Mouse (Mus musculus) layer of hippocampus, postnatal 25 days (tissue): ENCODE results near the gene Vmn1r29. TPM values are rescaled to one million over a fixed set of nuclear protein-coding genes. Genes with fewer than 3 reads are reported as not detected.
"Not testable (repeated sequence)": the region's sequence is repeated elsewhere in the genome, so short reads cannot be mapped to it uniquely, and the experiment has no call there.

Source experiments
- DNase-seq, 2 experiments: peaks; one replicate each; pipeline ENCODE4 v3.0.0; 2022; ENCODE audit warnings: mixed read lengths in 2 of 2, low spot score in 1 of 2; ENCODE audit errors: extremely low spot score in 1 of 2
- total RNA-seq, 2 experiments: library from RNA; stranded (reverse); gene quantifications; 2 replicates each; pipeline ENCODE4 v1.2.3; 2021

Vmn1r29 gene
- total RNA-seq = not detected

DNA sequence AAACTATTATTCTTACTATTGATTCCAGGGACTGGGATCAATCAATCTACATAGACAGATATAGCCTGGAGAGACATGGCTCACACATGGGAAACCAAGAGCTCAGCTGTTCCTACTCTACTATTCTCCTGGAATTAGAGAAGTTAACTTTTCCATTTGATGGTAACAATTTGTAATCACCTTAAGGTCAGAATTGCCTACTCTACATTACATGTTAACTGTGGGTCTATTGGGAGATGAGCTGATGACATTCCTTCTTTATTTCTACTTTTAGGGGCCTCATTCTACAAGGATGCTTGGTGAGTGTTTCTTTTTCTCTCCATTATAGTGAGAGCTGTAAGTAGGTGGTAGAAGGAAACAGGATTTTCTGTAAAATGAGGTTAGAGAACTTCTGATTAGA, at the start of gene Vmn1r29:
Vmn1r29 (plus strand) TSS at position 301 of the 400 bp plus-strand sequence.
- DNase-seq = no peak

DNA sequence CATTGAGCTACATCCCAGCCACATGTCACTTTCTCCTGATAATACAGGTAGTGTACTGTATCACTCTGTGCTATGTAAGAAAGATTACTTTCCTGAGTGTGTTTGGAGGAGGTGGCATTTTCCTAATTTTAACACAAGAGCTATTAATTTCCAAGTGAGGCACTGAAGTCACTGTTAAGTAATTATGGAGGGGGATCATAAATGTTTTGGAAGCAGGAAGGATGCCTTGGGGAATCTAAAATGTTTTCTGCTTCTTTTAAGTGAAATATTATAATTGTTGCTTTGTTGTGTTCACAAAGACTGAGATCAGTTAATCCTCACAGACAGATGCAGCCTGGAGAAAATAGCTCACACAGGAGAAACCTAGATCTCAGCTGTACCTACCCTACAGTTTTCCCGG, 39.6 kb upstream of the Vmn1r29 start, which contains the start of gene Vmn1r28:
Vmn1r28 (plus strand) TSS at position 301 of the 400 bp plus-strand sequence.
- no peak for DNase-seq

DNA sequence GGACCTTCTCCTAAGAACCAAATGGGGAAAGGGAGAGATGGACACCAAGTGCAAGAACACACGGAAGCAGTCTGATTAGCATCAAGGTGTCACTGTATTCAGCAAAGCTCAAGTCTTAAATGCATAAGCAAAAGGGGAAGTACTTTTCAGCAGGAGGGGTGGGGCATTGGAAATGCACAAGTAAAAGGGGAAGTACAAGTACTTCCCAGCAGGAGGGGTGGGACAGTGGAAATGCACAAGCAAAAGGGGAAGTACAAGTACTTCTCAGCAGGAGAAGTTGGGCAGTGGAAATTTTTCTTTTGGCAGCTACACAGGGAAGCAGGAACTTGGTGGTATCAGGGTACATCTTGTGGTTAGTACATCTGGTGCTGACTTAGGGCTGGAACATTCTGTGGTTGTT, 21.7 kb upstream of the Vmn1r29 start:
- DNase-seq = not testable (repeated sequence)

DNA sequence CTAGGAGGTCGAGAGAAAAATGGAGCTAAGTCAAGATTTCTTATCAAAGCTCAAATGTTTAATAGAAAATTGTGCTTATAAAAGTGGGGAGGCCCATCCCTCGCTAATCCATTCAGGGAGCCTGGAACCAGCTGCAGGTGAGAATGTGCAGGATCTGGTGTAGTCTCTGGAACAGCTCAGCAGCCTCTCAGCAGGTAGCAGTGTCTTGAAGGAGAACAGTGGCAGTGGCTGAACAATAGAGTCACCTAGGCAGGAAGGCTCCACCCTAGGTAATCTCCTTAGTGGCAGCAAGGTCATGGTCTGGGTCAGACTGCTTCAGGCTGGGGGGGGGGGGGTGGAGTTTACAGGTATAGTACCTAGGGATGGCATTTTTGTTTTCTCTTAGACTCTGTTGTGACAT, 9.1 kb upstream of the Vmn1r29 start:
- no peak for DNase-seq

DNA sequence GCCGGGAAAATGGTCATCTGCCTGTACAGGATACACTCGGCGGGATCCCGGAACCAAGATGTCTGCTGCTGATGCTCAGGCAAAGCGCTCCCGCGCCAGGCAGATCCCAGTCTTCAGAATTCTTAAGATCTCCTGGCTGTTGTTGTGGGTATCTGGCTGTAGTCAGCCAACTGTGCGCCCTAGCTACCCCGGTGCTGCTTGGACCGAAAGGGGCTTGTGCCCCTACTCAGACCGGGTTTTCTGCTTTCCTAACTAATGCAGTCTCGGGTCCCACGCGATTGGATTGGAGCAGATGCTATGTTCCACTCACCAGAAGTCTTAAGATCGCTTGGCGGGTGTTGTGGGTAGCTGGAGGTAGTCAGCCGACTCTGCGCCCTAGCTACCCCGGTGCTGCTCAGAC, 2.8 kb upstream of the Vmn1r29 start:
- DNase-seq = not testable (repeated sequence)

DNA sequence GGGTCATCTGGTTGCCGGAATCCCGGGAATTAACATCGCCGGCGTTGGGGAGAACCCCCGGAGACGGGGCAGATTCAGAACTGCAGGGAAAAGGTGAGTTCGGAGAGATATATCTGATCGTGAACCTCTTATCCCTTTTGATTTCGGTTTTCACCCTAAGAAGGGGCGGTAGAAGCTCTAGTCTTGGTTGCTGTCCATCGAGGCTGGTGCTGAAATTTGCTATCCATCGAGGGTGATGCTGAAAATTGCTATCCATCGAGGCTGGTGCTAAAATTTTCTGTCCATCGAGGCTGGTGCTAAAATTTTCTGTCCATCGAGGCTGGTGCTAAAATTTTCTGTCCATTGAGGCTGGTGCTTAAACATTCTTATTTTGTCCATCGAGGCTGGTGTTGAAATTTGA, 29.3 kb downstream of the Vmn1r29 start:
- not testable (repeated sequence) for DNase-seq

Other genes starting within 250 kb of the Vmn1r29 start
- not detected for gene Vmn1r27, start 82.7 kb upstream of the Vmn1r29 start, total RNA-seq
- not detected for gene Vmn1r28, start 39.5 kb upstream of the Vmn1r29 start, total RNA-seq
- gene Vmn1r30, start 141.8 kb downstream of the Vmn1r29 start, total RNA-seq = not detected
- not detected for gene Vmn1r31, start 173.8 kb downstream of the Vmn1r29 start, total RNA-seq